Mouse (Mus musculus) kidney, adult 2 months (tissue): ENCODE data around the gene Ptprn2. TPM values are rescaled to one million over a fixed set of nuclear protein-coding genes. Genes with fewer than 3 reads are reported as not detected.

Experiments
- DNase-seq: peaks from one replicate; pipeline ENCODE4 v3.0.0; 2021
- H3K27ac ChIP-seq: fragments of 200-500 bp; 2 replicates; pipeline ENCODE4 v1.5.1; 2012; ENCODE audit warnings: low read depth, low read length, control low read depth, inconsistent platforms; ENCODE audit not compliant: insufficient read depth
- H3K27me3 ChIP-seq: fragments of 200-500 bp; replicated peaks from 2 replicates; pipeline ENCODE4 v1.6.1; 2012; ENCODE audit warnings: mild to moderate bottlenecking, moderate library complexity, low read length, inconsistent platforms; ENCODE audit not compliant: control insufficient read depth, insufficient read depth
- H3K36me3 ChIP-seq: fragments of 200-500 bp; 2 replicates; pipeline ENCODE4 v1.6.1; 2012; ENCODE audit warnings: mild to moderate bottlenecking, moderate library complexity, low read length, inconsistent platforms; ENCODE audit not compliant: control insufficient read depth, insufficient read depth
- H3K4me1 ChIP-seq: fragments of 200-500 bp; 2 replicates; pipeline ENCODE4 v1.6.1; 2011; ENCODE audit warnings: low read length; ENCODE audit not compliant: control insufficient read depth, insufficient read depth
- H3K4me3 ChIP-seq: fragments of 200-500 bp; 2 replicates; pipeline ENCODE4 v1.5.1; 2011; ENCODE audit warnings: mild to moderate bottlenecking, low read depth, low read length, control low read depth; ENCODE audit not compliant: insufficient read depth
- CTCF ChIP-seq: fragments of 200-500 bp; conservative IDR thresholded peaks from 2 replicates; pipeline ENCODE4 v1.5.1; 2011; ENCODE audit warnings: low read depth, mild to moderate bottlenecking, control low read depth, low read length, moderate library complexity, mixed read lengths; ENCODE audit not compliant: insufficient read depth, insufficient read length
- POLR2A ChIP-seq: fragments of 200-500 bp; IDR thresholded peaks from one replicate; pipeline ENCODE4 v1.6.1; 2011; ENCODE audit warnings: low read depth, low read length, control low read depth
- WGBS: fragments of 180-500 bp; shearing (Covaris S2); methylation state at CpG from one replicate; pipeline ENCODE4 v1.1.7; 2018; 5-methylcytosine and 5-hydroxymethylcytosine counted together
- polyA plus RNA-seq: library from polyadenylated mRNA; depleted of rRNA; stranded (reverse); fragments of >200 nt; gene quantifications from 2 replicates; pipeline ENCODE4 v1.2.3, GENCODE M21; 2012

Ptprn2 gene
- polyA plus RNA-seq, 1 experiment = 0.91 TPM

GRCm38 (mm10) chr12:117172529-117172884 is 687.0 kb downstream of the Ptprn2 start:
- Histone ChIP-seq H3K27ac (no peak overlapping the region), H3K27me3 (no peaks in the 10 kb centered on the region; the same call in 1 of the 2 replicates), H3K4me1 (no peaks in the 10 kb centered on the region), H3K36me3 (no peaks in the 10 kb centered on the region), H3K4me3 (no peak overlapping the region)
- 52% methylated on average over 2 of the region's 2 CpGs for WGBS
- no peak for TF ChIP-seq CTCF
- no peak for TF ChIP-seq POLR2A
- no peak for DNase-seq

GRCm38 (mm10) chr12:117172885-117173529 is 687.5 kb downstream of the Ptprn2 start:
- Histone ChIP-seq H3K36me3 (no peaks in the 10 kb centered on the region), H3K27me3 (no peaks in the 10 kb centered on the region; the same call in 1 of the 2 replicates), H3K4me1 (no peaks in the 10 kb centered on the region), H3K4me3 (no peak overlapping the region), H3K27ac (no peak overlapping the region)
- WGBS = 37% methylated on average over 11 of the region's 11 CpGs
- no peak for DNase-seq
- TF ChIP-seq POLR2A (no peak), CTCF (no peak)

GRCm38 (mm10) chr12:117174189-117174588 is 688.7 kb downstream of the Ptprn2 start:
- Histone ChIP-seq H3K4me3 (no peak overlapping the region), H3K36me3 (no peaks in the 10 kb centered on the region), H3K4me1 (no peaks in the 10 kb centered on the region), H3K27me3 (no peaks in the 10 kb centered on the region; the same call in 1 of the 2 replicates), H3K27ac (no peak overlapping the region)
- no peak for DNase-seq
- TF ChIP-seq CTCF = no peak
- TF ChIP-seq POLR2A = no peak
- WGBS = 24% methylated on average over 3 of the region's 3 CpGs

- 88% methylated on average over 15 of the region's 15 CpGs for WGBS
- Histone ChIP-seq H3K4me3 (no peak overlapping the region), H3K36me3 (no peaks in the 10 kb centered on the region), H3K27ac (no peak overlapping the region), H3K27me3 (no peaks in the 10 kb centered on the region; the same call in 1 of the 2 replicates), H3K4me1 (no peaks in the 10 kb centered on the region)
- no peak for TF ChIP-seq CTCF
- TF ChIP-seq POLR2A = no peak
- no peak for DNase-seq
These were observed 689.7 kb downstream of the Ptprn2 start for GRCm38 (mm10) chr12:117175072-117175681.

- no peaks in the 10 kb centered on the region for H3K36me3 ChIP-seq
- H3K4me3 ChIP-seq = no peak overlapping the region
- H3K27me3 ChIP-seq = no peaks in the 10 kb centered on the region; the same call in 1 of the 2 replicates
- H3K4me1 ChIP-seq = no peaks in the 10 kb centered on the region
- no peak for DNase-seq
- no peak overlapping the region for H3K27ac ChIP-seq
- TF ChIP-seq POLR2A = no peak
- TF ChIP-seq CTCF = no peak
- 75% methylated on average over 13 of the region's 13 CpGs for WGBS
These were observed 690.8 kb downstream of the Ptprn2 start for GRCm38 (mm10) chr12:117176259-117176823.

GRCm38 (mm10) chr12:117187167-117187566 is 701.6 kb downstream of the Ptprn2 start:
- DNase-seq = no peak
- TF ChIP-seq POLR2A (no peak), CTCF (no peak)
- H3K4me1 ChIP-seq = no peaks in the 10 kb centered on the region
- H3K4me3 ChIP-seq = no peak overlapping the region
- no peak overlapping the region for H3K27ac ChIP-seq
- WGBS = 73% methylated on average over 3 of the region's 3 CpGs
- no peaks in the 10 kb centered on the region for H3K36me3 ChIP-seq
- H3K27me3 ChIP-seq = no peaks in the 10 kb centered on the region

- Histone ChIP-seq H3K27me3 (no peaks in the 10 kb centered on the region), H3K4me1 (no peaks in the 10 kb centered on the region), H3K27ac (no peak overlapping the region), H3K4me3 (no peak overlapping the region), H3K36me3 (no peaks in the 10 kb centered on the region)
- TF ChIP-seq CTCF (no peak), POLR2A (no peak)
- WGBS = 72% methylated on average over 4 of the region's 4 CpGs
- no peak for DNase-seq
These were observed 706.5 kb downstream of the Ptprn2 start for GRCm38 (mm10) chr12:117192001-117192400.
